Mouse (Mus musculus): Measurements from ENCODE around the gene Mpzl1. TPM values are rescaled to one million over a fixed set of nuclear protein-coding genes. Genes with fewer than 3 reads are reported as not detected.

The Mpzl1 gene
- polyA plus RNA-seq, 1 experiment from 2014 or later, result 157 TPM

DNA sequence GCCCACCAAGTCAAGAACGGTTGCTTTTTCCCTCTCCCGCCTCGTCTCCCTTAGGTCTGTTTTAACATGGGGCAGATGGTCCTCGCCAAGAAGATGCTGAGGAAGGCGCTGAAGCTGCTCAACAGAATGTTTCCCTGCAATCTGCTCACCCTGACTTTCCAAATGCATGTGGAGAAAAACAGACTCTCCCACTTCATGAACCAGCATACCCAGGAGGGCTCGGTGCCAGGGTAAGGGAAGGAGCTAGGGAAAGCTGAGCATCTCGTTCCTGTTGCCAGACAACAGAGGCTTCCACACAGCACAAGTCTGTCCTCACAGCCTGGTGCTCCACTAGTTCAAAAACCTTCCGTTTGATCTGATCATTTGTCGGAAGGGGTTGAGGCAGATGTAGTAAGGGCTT is 75.3 kb downstream of the Mpzl1 start:
- H3K4me3 ChIP-seq (ENCODE audit: low read depth, low read length), result no peak overlapping the region
- H3K9ac ChIP-seq (ENCODE audit: low read length), result no peak overlapping the region
- ATAC-seq (ENCODE audit: insufficient read depth, low FRiP score, low TSS enrichment) (no peak), DNase-seq (ENCODE audit: low spot score) (no peak)
- H3K4me2 ChIP-seq (ENCODE audit: low read depth), result no peak overlapping the region
- no peaks in the 10 kb centered on the region for H3K36me3 ChIP-seq (ENCODE audit: control insufficient read depth, insufficient read depth, low read length)
- H3K27ac ChIP-seq (ENCODE audit: low read depth, low read length), result no peak overlapping the region
- no peaks in the 10 kb centered on the region for H3K4me1 ChIP-seq (ENCODE audit: control insufficient read depth, insufficient read depth, low read length)
- H3K9me3 ChIP-seq (ENCODE audit: control insufficient read depth, low read length), result no peaks in the 10 kb centered on the region
- H3K27me3 ChIP-seq (ENCODE audit: control insufficient read depth, insufficient read depth, low read length), result no peaks in the 10 kb centered on the region
- WGBS, result 89% methylated on average over 9 of the region's 9 CpGs

DNA sequence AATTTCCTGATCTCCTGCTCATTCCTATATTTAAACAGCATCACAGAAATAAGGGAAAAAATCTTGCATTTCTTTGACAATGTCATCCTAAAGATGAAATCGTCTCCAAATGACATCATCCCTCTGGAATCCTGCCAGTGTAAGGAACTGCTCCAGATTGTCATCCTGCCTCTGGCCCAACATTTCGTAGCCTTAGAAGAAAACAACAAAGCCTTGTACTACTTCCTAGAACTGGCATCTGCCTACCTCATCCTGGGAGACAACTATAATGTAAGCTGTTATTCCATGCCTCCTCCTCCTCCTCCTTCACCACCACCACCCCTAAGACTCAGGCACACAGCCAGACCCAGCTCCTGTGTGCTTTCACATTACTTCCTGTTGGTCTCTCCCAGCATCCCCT is 77.6 kb downstream of the Mpzl1 start:
- H3K4me3 ChIP-seq (ENCODE audit: low read depth, low read length), result no peak overlapping the region
- no peak overlapping the region for H3K27ac ChIP-seq (ENCODE audit: low read depth, low read length)
- no peak for ATAC-seq (ENCODE audit: insufficient read depth, low FRiP score, low TSS enrichment)
- H3K4me1 ChIP-seq (ENCODE audit: control insufficient read depth, insufficient read depth, low read length), result no peaks in the 10 kb centered on the region
- H3K4me2 ChIP-seq (ENCODE audit: low read depth), result no peak overlapping the region
- H3K9ac ChIP-seq (ENCODE audit: low read length), result no peak overlapping the region
- 78% methylated on average over 2 of the region's 2 CpGs for WGBS
- H3K27me3 ChIP-seq (ENCODE audit: control insufficient read depth, insufficient read depth, low read length), result no peaks in the 10 kb centered on the region
- H3K36me3 ChIP-seq (ENCODE audit: control insufficient read depth, insufficient read depth, low read length), result no peaks in the 10 kb centered on the region
- no peak for DNase-seq (ENCODE audit: low spot score)
- H3K9me3 ChIP-seq (ENCODE audit: control insufficient read depth, low read length), result no peaks in the 10 kb centered on the region

Other genes starting within 250 kb of the Mpzl1 start
- 8.8 and 9.0 TPM in 2 replicates for gene Dcaf6, start 174.1 kb downstream of the Mpzl1 start, polyA plus RNA-seq (2014; fragmentation: Nextera tagmentation; extraction: Ambion mirVana)
- gene Mpc2, start 173.9 kb downstream of the Mpzl1 start, polyA plus RNA-seq (2014; fragmentation: Nextera tagmentation; extraction: Ambion mirVana), result 113 and 114 TPM in 2 replicates
- 0.13 TPM in 1 of 2 replicates, not detected in the other for gene Adcy10, start 149.4 kb downstream of the Mpzl1 start, polyA plus RNA-seq (2014; fragmentation: Nextera tagmentation; extraction: Ambion mirVana)
- gene Rcsd1, start 75.2 kb upstream of the Mpzl1 start, polyA plus RNA-seq (2014; fragmentation: Nextera tagmentation; extraction: Ambion mirVana), result 7.1 and 10.4 TPM in 2 replicates
- gene Creg1, start 129.2 kb upstream of the Mpzl1 start, polyA plus RNA-seq (2014; fragmentation: Nextera tagmentation; extraction: Ambion mirVana), result 36.9 and 39.2 TPM in 2 replicates
- gene Cd247, start 154.1 kb upstream of the Mpzl1 start, polyA plus RNA-seq (2014; fragmentation: Nextera tagmentation; extraction: Ambion mirVana), result 0.86 and 2.0 TPM in 2 replicates

All from neural tube, embryonic 11.5 days (tissue).